Mouse (Mus musculus) liver, embryonic 13.5 days (tissue): Measurements from ENCODE around the gene Gm9964. TPM values are rescaled to one million over a fixed set of nuclear protein-coding genes. Genes with fewer than 3 reads are reported as not detected.
A peak's percentile ranks its signal among the peaks of the same experiment; 100 is the strongest.
"Not testable (repeated sequence)": the region's sequence is repeated elsewhere in the genome, so short reads cannot be mapped to it uniquely, and the experiment has no call there.

Experiments
- ATAC-seq: fragments of 200-750 bp; cut with Nextera tagmentation; 2 replicates; pipeline ENCODE4 v1.8.0; 2017; ENCODE audit warnings: low read depth, mild to moderate bottlenecking, moderate number of reproducible peaks, moderate library complexity
- DNase-seq: peaks from one replicate; pipeline ENCODE4 v3.0.0; 2022
- H3K27ac ChIP-seq: fragments of 300-500 bp; sonication (generic); 2 replicates; pipeline ENCODE4 v1.5.1; 2015; ENCODE audit warnings: moderate library complexity, mild to moderate bottlenecking, inconsistent platforms
- H3K27me3 ChIP-seq: fragments of 300-500 bp; sonication (generic); 2 replicates; pipeline ENCODE4 v1.6.1; 2015; ENCODE audit warnings: mild to moderate bottlenecking, inconsistent platforms
- H3K36me3 ChIP-seq: fragments of 300-500 bp; sonication (generic); 2 replicates; pipeline ENCODE4 v1.6.1; 2015; ENCODE audit warnings: mild to moderate bottlenecking, inconsistent platforms
- H3K4me1 ChIP-seq: fragments of 300-500 bp; sonication (generic); replicated peaks from 2 replicates; pipeline ENCODE4 v1.6.1; 2015; ENCODE audit warnings: inconsistent platforms
- H3K4me2 ChIP-seq: fragments of 300-500 bp; sonication (generic); 2 replicates; pipeline ENCODE4 v1.6.1; 2015; ENCODE audit warnings: inconsistent platforms, mild to moderate bottlenecking, moderate library complexity
- H3K4me3 ChIP-seq: fragments of 300-500 bp; sonication (generic); replicated peaks from 2 replicates; pipeline ENCODE4 v1.5.1; 2015; ENCODE audit warnings: mild to moderate bottlenecking, inconsistent platforms
- H3K9ac ChIP-seq: fragments of 300-500 bp; sonication (generic); 2 replicates; pipeline ENCODE4 v1.6.1; 2015; ENCODE audit warnings: mild to moderate bottlenecking, inconsistent platforms
- H3K9me3 ChIP-seq: fragments of 300-500 bp; sonication (generic); replicated peaks from 2 replicates; pipeline ENCODE4 v1.6.1; 2016; ENCODE audit warnings: inconsistent platforms
- WGBS: fragments of 180-500 bp; shearing (Covaris S2); methylation state at CpG from one replicate; pipeline ENCODE4 v1.1.7; 2015; ENCODE audit not compliant: insufficient replicate concordance; 5-methylcytosine and 5-hydroxymethylcytosine counted together
- polyA plus RNA-seq: library from polyadenylated mRNA; unstranded; fragments of >200 nt; fragmentation: Nextera tagmentation; extraction: Ambion mirVana; gene quantifications from 2 replicates; pipeline ENCODE4 v1.2.1, GENCODE M21; 2015

Gm9964 gene
- polyA plus RNA-seq, 1 experiment from 2014 or later: not detected

DNA sequence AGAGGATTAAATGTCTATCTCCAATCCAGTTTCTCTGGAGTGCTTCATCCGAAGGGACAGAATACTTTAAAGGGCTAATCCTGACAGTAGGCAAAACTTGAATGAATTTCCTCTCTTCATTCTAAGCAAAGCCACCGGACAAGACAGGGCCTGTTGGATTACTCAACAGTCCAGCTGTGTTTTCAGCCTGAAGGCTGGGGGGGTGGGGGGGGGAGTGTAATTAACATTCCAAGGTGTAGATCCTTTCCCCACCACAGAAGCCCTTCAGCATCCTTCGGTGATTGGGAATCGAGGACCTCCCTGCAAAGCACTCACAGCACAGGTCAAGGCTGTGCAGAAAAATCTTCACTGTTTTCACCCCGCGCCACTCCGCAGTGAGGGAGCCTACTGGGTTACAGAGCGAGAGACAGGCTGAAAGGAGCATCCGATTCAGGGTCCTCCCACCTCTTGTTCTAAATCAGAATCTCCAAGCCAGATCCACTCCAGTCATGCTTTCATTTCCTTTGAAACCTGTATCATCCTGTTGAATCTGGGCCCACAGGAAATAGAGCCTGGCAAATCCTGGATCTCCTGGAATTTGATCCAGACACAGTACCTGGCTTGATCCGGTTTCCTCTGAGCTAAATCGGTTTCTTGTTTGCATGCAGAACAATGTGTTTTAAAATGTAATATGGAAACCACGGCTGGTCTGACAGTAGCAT is 27.4 kb upstream of the Gm9964 start:
- no peaks in the 10 kb centered on the region for H3K27me3 ChIP-seq
- H3K4me2 ChIP-seq: no peak overlapping the region
- no peak overlapping the region for H3K27ac ChIP-seq
- 69% methylated on average over 12 of the region's 12 CpGs for WGBS
- no peak for DNase-seq
- H3K4me3 ChIP-seq: no peak overlapping the region
- no peaks in the 10 kb centered on the region for H3K36me3 ChIP-seq
- ATAC-seq: no peak
- H3K9ac ChIP-seq: no peak overlapping the region
- H3K4me1 ChIP-seq: no peaks in the 10 kb centered on the region
- H3K9me3 ChIP-seq: no peaks in the 10 kb centered on the region

DNA sequence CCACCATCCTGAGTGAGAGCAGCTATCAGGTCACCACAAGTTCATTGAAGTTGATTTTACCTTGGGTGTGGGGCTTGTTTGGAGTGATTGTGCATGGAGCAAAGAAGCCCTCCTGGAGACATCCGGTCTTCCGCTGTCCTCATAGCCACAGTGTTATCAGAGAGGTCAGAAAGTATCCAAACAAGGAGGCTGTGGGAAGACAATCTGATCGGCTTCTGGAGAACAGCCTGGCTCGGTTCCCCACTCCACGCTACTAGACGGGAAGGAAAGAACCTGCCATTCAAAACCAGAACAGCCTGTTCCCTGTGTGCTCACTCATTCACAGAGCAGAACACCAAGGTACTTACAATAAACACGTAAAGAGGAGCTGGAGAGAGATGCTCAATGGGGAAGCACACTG is 23.1 kb upstream of the Gm9964 start:
- H3K4me1 ChIP-seq: no peaks in the 10 kb centered on the region
- no peak overlapping the region for H3K27ac ChIP-seq
- H3K27me3 ChIP-seq: no peaks in the 10 kb centered on the region
- H3K36me3 ChIP-seq: no peaks in the 10 kb centered on the region
- no peaks in the 10 kb centered on the region for H3K9me3 ChIP-seq
- 57% methylated on average over 7 of the region's 7 CpGs for WGBS
- no peak for DNase-seq
- no peak for ATAC-seq
- H3K4me3 ChIP-seq: no peak overlapping the region
- H3K9ac ChIP-seq: no peak overlapping the region
- H3K4me2 ChIP-seq: no peak overlapping the region

DNA sequence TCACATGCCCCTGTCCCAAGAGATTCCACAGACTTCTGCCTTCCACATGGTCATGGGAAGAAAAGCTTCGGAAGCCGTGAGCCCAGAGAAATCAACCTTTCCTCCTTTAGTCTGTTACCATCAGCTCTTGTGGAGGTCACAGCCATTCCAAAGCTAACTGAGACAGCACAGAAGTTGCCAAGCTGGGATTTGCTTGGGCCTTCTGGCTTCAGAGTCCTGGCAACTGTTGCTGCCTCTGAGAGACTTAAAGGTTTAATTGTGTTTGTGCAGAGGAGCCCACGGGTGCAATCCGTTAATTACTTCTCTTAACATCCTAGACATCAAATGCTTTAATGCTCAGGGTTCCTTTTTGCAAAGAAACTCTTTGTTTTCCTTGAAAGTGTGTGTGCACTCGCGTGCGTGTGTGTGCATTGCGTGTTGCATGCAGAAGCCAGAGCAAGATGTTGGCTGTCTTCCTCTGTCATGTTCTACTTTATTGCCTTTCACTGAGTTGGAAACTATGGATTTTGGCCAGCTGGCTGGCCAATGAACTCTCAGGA is 20.2 kb upstream of the Gm9964 start:
- Histone ChIP-seq H3K4me1 (no peaks in the 10 kb centered on the region), H3K9me3 (no peaks in the 10 kb centered on the region), H3K4me3 (no peak overlapping the region), H3K9ac (no peak overlapping the region), H3K36me3 (no peaks in the 10 kb centered on the region), H3K27ac (no peak overlapping the region), H3K4me2 (no peak overlapping the region), H3K27me3 (no peaks in the 10 kb centered on the region)
- ATAC-seq (no peak), DNase-seq (no peak)
- WGBS: 77% methylated on average over 8 of the region's 8 CpGs

DNA sequence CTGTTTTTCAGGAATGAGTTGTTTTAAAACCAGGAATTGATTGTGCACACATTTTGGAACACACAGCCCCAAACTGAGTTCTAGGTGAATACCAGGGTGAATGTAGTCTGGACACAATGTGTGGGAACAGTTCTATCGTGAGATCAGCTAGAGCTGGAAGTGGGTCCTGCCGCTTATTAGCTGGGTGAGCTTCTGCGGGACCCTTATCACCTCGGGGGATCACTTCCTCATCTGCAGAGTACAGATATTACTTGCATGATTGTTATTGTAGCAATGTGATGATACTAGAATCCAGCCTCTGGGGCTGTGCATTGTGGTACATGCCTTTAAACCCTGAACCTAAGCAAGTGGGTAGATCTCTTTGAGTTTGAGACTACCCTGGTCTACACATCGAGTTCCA is 13.8 kb upstream of the Gm9964 start:
- no peaks in the 10 kb centered on the region for H3K27me3 ChIP-seq
- H3K27ac ChIP-seq: no peak overlapping the region
- H3K9ac ChIP-seq: no peak overlapping the region
- H3K4me1 ChIP-seq: peaks cover 29% of the 10 kb centered on the region
- no peak for DNase-seq
- H3K36me3 ChIP-seq: no peaks in the 10 kb centered on the region
- ATAC-seq: no peak
- WGBS: 14% methylated on average over 5 of the region's 5 CpGs
- H3K4me3 ChIP-seq: no peak overlapping the region
- H3K4me2 ChIP-seq: no peak overlapping the region
- H3K9me3 ChIP-seq: no peaks in the 10 kb centered on the region

DNA sequence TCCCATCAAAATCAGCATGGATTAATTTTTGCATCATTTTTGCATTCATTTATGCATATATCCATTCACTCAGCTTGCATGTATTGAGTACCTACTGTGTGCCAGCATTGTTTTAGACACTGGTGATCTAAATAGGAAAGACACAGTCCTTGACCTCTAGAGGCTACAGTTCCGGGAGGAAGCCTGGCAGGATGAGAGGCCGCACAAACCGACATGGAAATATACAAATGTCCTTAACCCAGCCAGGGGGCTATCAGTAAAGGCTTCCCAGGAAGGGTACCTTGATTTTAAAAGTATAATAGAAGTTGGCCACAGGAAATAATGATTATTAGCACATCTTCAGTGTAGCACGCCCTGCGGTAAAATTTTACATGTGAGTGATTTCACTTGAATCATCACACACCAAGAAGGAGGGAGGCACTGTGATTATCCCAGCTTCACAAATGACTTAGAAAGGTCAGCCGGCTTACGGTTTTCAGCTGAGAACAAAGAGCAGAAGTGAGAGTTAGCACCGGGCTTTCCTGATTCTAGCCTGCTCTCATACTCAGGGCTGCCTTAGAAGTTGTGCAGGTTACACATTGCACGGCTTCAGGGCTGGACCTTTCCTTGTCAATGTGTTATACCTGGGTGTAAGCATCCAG is 11.0 kb upstream of the Gm9964 start:
- DNase-seq: no peak
- ATAC-seq: no peak
- no peak overlapping the region for H3K4me2 ChIP-seq
- H3K36me3 ChIP-seq: no peaks in the 10 kb centered on the region
- no peaks in the 10 kb centered on the region for H3K9me3 ChIP-seq
- H3K27ac ChIP-seq: peak overlapping the region; percentile 54
- H3K4me3 ChIP-seq: no peak overlapping the region
- H3K9ac ChIP-seq: no peak overlapping the region
- 44% methylated on average over 9 of the region's 9 CpGs for WGBS
- peaks cover 29% of the 10 kb centered on the region for H3K4me1 ChIP-seq
- H3K27me3 ChIP-seq: no peaks in the 10 kb centered on the region

DNA sequence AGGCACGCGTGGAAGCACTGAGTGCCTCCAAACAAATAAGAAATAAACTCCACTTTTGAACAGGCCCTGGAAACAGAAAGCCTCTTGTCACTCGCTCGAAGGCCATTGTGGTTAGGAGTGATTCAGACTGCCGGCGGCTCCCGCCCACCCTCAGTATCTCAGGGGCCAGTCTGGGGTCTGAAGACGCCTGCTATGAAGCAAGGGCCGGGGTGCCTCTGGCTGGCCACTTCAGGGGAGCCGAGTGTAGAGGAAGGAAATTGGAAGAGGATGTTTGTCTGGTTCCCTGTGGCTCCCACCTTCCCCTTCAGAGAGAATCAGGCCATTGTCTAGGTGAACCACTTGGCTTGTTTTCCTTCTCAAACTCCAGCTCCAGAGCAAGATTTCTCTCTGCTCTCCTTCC is 10.3 kb upstream of the Gm9964 start:
- ATAC-seq (peak; percentile 54; the same call in 1 of the 2 replicates), DNase-seq (peak; percentile 12)
- Histone ChIP-seq H3K4me2 (peak overlapping the region; percentile 24; the same call in 1 of the 2 replicates), H3K36me3 (no peaks in the 10 kb centered on the region), H3K9me3 (no peaks in the 10 kb centered on the region), H3K4me3 (no peak overlapping the region), H3K4me1 (peaks cover 29% of the 10 kb centered on the region), H3K27me3 (no peaks in the 10 kb centered on the region), H3K27ac (peak overlapping the region; percentile 54), H3K9ac (peak overlapping the region; percentile 17; the same call in 1 of the 2 replicates)
- 8% methylated on average over 10 of the region's 10 CpGs for WGBS

DNA sequence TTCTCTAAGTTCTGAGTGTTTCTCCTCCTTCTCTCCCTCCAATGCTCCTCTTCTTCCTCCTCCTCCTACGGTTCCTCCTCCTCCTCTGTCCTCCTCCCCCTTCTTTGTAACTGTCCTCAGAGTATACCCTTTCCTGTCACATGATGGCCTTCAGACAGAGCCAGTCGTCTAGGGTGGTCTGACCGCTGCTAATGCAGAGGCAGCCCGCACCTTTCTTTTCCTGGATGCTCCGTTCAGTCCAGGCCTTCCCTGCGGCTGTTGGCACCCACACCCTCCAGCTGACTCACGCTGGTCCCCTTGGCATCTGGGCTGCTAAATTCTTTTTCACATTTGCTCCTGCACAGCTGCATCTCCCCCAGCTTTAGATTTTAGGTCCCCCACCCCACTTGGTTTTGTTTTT is 9.8 kb upstream of the Gm9964 start:
- Histone ChIP-seq H3K4me1 (peaks cover 29% of the 10 kb centered on the region), H3K36me3 (no peaks in the 10 kb centered on the region), H3K4me2 (peak overlapping the region; percentile 24; the same call in 1 of the 2 replicates), H3K27me3 (no peaks in the 10 kb centered on the region), H3K27ac (peak overlapping the region; percentile 54), H3K9me3 (no peaks in the 10 kb centered on the region), H3K9ac (peak overlapping the region; percentile 17; the same call in 1 of the 2 replicates), H3K4me3 (no peak overlapping the region)
- DNase-seq (no peak), ATAC-seq (no peak)
- 20% methylated on average over 7 of the region's 7 CpGs for WGBS

DNA sequence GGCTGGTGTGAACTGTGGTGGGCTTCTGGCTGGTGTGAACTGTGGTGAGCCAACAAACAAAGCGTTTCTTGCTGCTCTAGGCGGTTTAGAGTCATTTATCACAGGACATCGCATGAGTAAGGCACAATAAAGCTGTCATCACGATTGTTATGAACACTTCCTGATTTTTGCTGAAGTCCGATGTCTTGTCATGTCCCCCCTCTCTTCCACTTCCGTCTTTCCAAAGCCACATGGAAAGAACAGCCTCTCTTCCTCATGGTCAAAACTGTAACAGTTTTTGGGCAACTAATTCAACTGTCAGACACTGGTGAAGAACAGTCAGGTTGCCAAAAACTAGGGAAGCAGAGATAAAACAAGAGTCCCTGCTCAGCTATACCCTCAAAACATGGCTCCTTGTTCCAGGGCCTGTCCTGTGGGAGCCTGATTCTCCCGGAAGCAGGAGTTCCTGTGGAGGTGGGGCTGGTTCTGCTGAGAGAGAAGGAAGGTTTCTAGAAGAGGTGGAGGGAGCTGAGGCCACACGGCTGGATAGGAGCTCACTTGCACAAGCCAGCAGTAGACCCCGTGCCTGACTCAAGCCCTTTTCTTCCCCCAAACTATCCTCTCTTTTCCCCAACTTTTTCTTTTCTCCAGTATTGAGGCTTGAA is 9.1 kb upstream of the Gm9964 start:
- H3K4me3 ChIP-seq: no peak overlapping the region
- DNase-seq (no peak), ATAC-seq (no peak)
- no peaks in the 10 kb centered on the region for H3K9me3 ChIP-seq
- H3K27ac ChIP-seq: peak overlapping the region; percentile 54
- H3K4me2 ChIP-seq: no peak overlapping the region
- WGBS: 26% methylated on average over 9 of the region's 9 CpGs
- H3K27me3 ChIP-seq: no peaks in the 10 kb centered on the region
- no peak overlapping the region for H3K9ac ChIP-seq
- H3K4me1 ChIP-seq: peaks cover 28% of the 10 kb centered on the region
- no peaks in the 10 kb centered on the region for H3K36me3 ChIP-seq

DNA sequence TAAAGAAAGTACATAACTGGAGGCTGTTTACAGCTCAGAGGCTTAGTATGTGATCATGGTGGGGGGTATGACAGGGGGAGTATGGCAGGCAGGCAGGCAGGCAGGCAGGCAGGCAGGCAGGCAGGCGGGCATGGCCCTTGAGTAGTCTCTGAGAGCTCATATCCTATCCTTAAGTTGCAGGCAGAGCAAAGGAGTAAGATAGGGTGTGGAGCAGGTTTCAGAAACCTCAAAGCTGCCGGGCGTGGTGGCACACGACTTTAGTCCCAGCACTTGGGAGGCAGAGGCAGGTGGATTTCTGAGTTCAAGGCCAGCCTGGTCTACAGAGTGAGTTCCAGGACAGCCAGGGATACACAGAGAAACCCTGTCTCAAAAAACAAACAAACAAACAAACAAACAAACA is 7.5 kb upstream of the Gm9964 start:
- H3K27me3 ChIP-seq, H3K9me3 ChIP-seq, H3K27ac ChIP-seq, ATAC-seq, H3K4me2 ChIP-seq, H3K9ac ChIP-seq, DNase-seq, H3K4me3 ChIP-seq, H3K36me3 ChIP-seq: not testable (repeated sequence)
- peaks cover 23% of the 10 kb centered on the region for H3K4me1 ChIP-seq
- 30% methylated on average over 4 of the region's 4 CpGs for WGBS

DNA sequence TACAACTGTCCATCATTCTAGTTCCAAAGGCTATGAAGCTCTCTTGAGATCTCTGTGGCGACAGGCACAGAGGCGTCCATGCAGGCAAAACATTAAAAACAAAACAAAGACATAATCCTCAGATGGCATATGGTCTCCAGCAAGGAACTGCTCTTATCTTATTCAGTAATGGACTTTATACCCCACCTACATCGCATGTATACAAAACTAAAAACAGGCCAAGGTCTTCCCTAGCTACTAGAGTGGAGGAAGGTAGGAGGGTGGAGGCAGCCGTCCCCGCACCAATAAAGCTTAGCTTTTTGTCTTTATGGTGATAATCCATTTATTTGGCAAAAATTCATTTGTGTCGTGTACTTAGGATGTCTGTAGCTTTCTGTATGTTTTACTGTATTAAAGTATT is 6.4 kb upstream of the Gm9964 start:
- no peak overlapping the region for H3K4me3 ChIP-seq
- 72% methylated on average over 6 of the region's 6 CpGs for WGBS
- peaks cover 22% of the 10 kb centered on the region for H3K4me1 ChIP-seq
- H3K27ac ChIP-seq: no peak overlapping the region
- H3K9me3 ChIP-seq: no peaks in the 10 kb centered on the region
- DNase-seq (no peak), ATAC-seq (no peak)
- no peak overlapping the region for H3K9ac ChIP-seq
- no peak overlapping the region for H3K4me2 ChIP-seq
- H3K36me3 ChIP-seq: no peaks in the 10 kb centered on the region
- H3K27me3 ChIP-seq: no peaks in the 10 kb centered on the region

DNA sequence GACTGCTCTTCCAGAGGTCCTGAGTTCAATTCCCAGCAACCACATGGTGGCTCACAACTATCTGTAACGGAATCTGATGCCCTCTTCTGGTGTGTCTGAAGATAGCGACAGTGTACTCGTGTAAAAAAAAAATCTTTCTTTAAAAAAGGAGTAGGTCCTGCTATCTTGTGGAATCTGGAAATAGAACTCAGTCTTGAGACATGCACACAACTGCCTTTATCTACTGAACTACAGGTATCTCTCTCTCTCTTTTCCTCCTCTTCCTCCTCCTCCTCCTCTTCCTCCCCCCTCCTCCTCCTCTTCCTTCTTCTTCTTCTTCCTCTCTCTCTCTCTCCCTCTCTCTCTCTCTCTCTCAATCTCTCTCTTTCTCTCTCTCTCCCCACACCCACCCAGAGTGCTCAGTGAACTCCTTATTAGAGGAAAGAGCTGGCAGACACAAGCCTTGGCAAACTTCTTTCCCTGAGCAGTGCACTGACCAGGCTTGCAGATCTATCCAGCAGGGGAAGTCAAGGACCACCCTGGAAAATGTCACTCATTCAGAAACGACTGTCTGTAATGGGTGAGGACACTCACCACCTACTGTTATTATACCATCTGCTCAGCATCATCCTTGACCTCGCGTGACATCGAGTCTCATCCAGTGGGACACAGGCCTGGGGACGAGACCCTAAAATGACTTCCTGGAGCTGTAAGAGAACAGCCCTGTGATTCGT is 3.2 kb upstream of the Gm9964 start:
- Histone ChIP-seq H3K36me3 (no peaks in the 10 kb centered on the region), H3K4me3 (no peak overlapping the region), H3K27ac (no peak overlapping the region), H3K9ac (no peak overlapping the region), H3K4me2 (no peak overlapping the region), H3K27me3 (no peaks in the 10 kb centered on the region), H3K4me1 (no peaks in the 10 kb centered on the region), H3K9me3 (no peaks in the 10 kb centered on the region)
- 65% methylated on average over 9 of the region's 9 CpGs for WGBS
- ATAC-seq (no peak), DNase-seq (no peak)
